Mouse (Mus musculus) embryo, embryonic 11.5 days (tissue): ENCODE measurements around the gene Ildr1.

Experiments
- DNase-seq: peaks from one replicate; pipeline ENCODE4 v3.0.0-alpha.2; 2012; ENCODE audit warnings: low read depth, low spot score

The Ildr1 gene

GRCm38 (mm10) chr16:36771244-36771643, 77.5 kb downstream of the Ildr1 start:
- DNase-seq = no peak

- no peak for DNase-seq
Observed at GRCm38 (mm10) chr16:36771703-36772102, 77.9 kb downstream of the Ildr1 start.

- DNase-seq = no peak
Observed at GRCm38 (mm10) chr16:36772996-36773395, 79.2 kb downstream of the Ildr1 start.

DNA sequence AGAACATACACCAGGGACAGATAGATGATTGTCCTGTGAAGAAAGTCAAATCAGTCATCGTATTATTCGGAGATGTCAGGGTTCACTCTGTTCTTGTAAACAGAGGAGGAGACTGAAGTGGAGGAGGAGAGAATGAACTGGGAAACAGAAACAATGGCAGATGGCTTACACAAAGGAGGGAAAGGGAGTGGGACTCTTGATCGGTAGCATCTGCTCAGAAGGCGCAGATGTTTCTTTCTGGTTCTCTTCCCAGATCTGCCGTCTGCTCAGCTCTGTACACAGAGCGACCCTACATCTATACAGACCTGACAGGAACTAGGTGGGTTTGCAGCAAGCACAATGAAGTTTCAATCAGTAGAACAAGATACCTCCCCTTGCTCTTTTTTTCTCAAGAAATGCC, 81.9 kb downstream of the Ildr1 start:
- no peak for DNase-seq
